Mouse (Mus musculus) left cerebral cortex, adult 8-10 months (tissue): ENCODE measurements around the gene Vcan. TPM values are rescaled to one million over a fixed set of nuclear protein-coding genes. Genes with fewer than 3 reads are reported as not detected.

Experiments
- total RNA-seq, 4 experiments: library from RNA; stranded (reverse); gene quantifications; 2 replicates each; pipeline ENCODE4 v1.2.4; 2022

Gene Vcan
- total RNA-seq, 4 experiments from 2014 or later = 13.6 to 16.1 (median 14.6) TPM

Other genes starting within 250 kb of the Vcan start
- 10 to 100 TPM; 15.3 to 20.1 (median 17.3) TPM for gene Hapln1, start 202.7 kb downstream of the Vcan start, total RNA-seq